Mouse (Mus musculus) adrenal gland, postnatal 4 days (tissue): ENCODE measurements around the gene Fam193a. TPM values are rescaled to one million over a fixed set of nuclear protein-coding genes. Genes with fewer than 3 reads are reported as not detected.

ENCODE experiments used
- DNase-seq, 2 experiments: peaks; one replicate each; pipeline ENCODE4 v3.0.0; 2021 to 2022; ENCODE audit warnings: low spot score in 2 of 2, mixed read lengths in 2 of 2
- total RNA-seq, 2 experiments: library from RNA; stranded (reverse); gene quantifications; 2 replicates each; pipeline ENCODE4 v1.2.3; 2021

The Fam193a gene
- total RNA-seq, 2 experiments from 2014 or later, result 40.4 to 42.5 TPM

DNA sequence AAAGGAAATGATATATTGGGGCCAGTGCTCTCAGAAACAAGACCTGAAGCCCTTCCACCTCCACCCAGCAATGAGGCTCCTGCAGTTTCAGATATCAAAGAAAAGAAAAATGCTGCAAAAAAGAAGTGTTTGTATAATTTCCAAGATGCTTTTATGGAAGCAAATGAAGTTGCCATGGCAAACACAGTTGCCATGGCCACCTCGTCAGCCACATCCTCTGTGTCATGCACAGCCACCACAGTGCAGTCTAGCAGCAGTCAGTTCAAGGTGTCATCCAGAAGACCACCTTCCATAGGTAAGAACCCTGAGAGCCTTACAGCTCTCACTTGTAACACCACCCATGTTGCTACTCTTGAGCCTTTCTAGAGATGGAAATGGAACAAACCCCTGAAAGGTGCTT, 89.3 kb downstream of the Fam193a start:
- DNase-seq, result no peak

- DNase-seq, result no peak
Observed at GRCm38 (mm10) chr5:34461294-34461693, 91.6 kb downstream of the Fam193a start.

- DNase-seq, result no peak
Observed at GRCm38 (mm10) chr5:34461841-34462240, 92.1 kb downstream of the Fam193a start.

- DNase-seq, result no peak
Observed at GRCm38 (mm10) chr5:34466079-34466478, 96.3 kb downstream of the Fam193a start.

- DNase-seq, result no peak
Observed at GRCm38 (mm10) chr5:34466648-34467047, 96.9 kb downstream of the Fam193a start.

- DNase-seq, result no peak
Observed at GRCm38 (mm10) chr5:34468039-34468775, 98.5 kb downstream of the Fam193a start.

DNA sequence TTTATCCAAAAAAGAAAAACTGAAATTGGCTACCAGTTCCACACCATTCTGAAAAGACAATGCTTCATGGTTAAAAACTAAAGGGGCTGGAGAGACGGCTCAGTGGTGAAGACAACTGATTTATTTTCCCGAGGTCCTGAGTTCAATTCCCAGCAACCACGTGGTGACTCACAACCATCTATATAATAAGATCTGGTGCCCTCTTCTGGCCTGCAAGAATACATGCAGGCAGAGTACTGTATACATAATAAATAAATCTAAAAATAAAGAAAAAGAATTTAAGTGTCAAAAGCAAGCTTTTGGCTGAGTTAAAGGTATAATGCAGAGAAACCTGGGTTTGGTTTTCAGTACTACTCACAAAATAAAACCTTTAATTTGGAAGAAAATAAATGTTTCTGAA, 111.2 kb downstream of the Fam193a start:
- no peak for DNase-seq

GRCm38 (mm10) chr5:34485731-34486130, 116.0 kb downstream of the Fam193a start:
- no peak for DNase-seq

DNA sequence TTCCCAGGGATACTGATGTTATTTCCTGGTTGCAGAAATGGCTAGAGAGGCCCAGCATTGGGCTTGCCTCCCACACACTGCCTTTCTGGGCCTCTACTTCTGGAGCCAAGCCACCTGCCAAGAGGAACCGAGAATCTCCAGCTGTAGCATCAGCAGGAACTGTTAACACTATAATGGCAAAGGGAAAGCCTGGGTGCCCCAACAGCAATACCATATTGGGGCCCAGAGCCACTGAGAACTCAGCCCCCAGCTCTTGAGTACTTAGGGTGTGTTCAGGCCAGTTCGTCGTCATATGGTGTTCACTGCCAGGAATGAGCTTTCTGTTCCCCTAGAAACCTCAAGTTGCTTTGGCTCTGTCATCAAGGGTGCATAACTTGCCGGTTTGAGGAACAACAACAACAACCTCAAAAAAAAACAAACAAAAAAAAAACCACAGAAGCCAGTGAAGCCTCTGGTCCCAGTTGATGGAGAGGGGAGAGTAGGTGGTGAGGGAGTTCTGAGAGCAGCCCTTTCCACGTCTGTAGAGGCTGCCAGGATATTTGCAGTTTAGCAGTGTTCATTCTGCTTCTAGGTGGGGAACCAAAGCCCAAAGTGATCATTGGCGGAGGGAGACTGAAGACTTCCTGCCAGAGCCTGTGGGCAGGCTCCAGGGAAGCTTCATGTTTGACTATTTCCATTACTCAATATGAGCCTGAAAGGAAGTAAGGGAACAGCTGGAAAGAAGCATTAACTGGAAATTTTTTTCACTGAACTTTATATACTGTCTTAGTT, 117.8 kb downstream of the Fam193a start:
- no peak for DNase-seq

DNA sequence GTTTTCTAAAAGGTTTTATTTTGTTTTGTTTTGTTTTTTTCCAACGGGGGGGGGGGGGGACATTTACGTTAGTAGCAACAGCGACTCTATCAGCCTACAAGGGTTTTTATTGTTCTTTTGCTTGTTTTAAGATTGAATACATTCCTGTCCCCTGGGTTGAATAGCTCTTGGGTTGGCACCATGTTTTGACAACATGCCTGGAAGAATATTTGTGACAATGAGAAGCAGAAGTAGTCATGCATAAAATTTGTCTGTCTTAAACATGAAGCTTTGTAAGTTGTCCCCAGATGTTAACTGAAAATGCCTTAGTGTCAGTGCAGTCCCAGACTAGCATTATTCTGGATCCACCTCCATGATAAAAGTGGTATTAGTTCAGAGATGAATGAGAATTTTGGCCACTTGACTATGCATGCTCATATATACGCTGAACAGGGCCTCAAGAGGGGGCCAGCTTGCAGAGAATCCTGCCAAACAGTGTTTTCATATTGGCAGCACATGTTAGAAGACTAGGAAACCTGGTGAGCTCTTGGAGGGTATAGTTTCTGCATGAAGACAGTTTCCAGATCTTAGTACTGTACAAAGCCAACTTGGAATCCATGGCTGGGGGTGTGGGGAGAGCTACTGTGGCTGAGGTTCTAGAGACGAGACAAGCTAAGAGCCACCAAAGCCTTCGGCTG, 119.1 kb downstream of the Fam193a start:
- no peak for DNase-seq

GRCm38 (mm10) chr5:34489418-34489787, 119.7 kb downstream of the Fam193a start:
- DNase-seq, result no peak

DNA sequence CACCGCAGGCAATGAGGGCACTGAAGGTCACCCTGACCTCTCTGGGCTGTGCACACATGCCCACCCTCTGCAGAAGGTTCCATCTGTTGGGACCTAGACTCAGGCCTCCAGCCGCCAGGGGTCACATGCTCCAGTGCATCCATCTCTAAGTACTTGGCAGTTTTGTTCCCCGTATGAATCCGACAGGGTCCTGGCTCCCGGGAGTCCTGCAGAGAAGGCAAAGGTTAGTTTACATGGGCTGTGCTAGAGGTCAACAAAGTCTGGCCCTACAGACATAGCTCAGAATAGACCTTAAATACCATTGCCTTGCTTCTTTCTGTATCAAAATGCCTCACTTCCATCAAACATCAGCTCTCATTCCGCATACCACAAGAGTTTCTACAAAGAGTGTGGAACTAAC, 127.0 kb downstream of the Fam193a start:
- no peak for DNase-seq

DNA sequence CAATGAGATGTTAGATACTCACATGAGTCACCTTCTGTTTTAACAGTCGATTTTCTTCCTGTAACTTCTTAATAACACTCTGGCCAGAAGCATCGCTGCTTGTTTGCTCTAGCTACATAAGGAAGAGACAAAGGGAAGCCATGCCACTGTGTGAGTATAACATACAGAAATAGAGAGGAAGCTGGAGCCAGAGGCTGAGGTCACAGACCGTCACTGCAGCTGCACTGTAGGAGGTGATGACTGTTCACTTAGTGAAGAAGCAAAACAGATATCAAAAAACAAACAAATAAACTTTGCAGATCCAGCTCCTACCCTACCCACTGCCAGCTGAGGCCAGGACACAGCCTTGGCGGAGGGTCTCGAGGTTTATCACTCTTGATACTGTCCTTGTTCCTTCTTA, 131.2 kb downstream of the Fam193a start:
- no peak for DNase-seq

GRCm38 (mm10) chr5:34501588-34501987, 131.9 kb downstream of the Fam193a start:
- DNase-seq, result no peak

GRCm38 (mm10) chr5:34502411-34502810, 132.7 kb downstream of the Fam193a start:
- DNase-seq, result no peak

DNA sequence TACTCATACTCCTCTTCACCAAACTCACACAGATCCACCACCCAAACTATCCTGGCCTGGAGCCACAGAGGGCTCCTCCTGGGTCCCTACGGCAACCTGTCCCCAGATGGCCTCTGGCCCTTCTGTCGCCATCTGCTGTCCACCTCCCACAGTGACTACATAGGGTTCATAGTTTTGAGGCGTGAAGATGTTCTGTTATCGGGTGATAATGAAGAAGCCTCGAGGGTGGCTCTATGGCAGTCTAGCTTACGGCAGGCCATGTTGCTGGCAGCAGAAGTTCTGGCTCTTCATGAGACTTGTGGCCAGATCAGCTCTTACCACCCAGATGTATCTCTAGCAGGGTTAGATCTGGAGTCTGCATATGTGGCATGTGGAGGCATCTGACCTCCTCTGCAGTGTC, 133.1 kb downstream of the Fam193a start:
- DNase-seq, result no peak

DNA sequence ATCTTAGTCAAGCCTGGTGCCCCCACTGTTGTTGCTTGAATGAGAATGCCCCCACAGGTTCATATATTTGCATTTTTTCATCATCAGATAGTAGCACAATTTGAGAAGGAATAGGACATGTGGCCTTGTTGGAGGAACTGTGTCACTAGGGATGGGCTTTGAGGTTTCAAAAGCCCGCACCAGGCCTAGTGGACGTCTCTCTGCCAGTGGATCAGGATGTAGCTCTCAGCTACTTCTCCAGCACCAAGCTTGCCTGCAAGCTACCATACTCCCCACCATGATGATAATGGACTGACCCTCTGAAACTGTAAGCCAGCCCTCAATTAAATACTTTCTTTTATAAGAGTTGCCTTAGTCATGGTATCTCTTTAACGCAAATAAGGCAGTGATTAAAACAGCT, 142.8 kb downstream of the Fam193a start:
- no peak for DNase-seq

- DNase-seq, result peak; percentile 87 to 94
Observed at GRCm38 (mm10) chr5:34513466-34514217, 143.9 kb downstream of the Fam193a start, which contains the start of gene Tnip2. TSS of gene Tnip2 (minus strand) at chr5:34513991.

DNA sequence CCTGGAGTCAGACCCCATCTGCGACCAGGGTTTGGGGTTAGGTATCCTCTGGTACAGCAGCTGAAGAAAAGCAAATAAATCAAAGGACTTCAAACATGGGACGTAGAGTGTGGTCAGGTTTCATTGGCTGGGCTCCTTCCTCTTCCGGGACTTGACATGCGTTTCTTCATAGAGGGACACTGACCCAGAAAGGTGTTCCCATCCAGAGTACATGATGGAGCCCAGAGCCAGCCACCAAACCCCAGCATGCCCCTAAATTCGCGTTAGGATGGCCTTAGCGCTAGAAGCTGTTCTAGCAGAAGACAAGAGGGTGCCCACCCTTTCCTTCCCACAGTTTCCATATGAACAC, 144.5 kb downstream of the Fam193a start:
- no peak for DNase-seq

DNA sequence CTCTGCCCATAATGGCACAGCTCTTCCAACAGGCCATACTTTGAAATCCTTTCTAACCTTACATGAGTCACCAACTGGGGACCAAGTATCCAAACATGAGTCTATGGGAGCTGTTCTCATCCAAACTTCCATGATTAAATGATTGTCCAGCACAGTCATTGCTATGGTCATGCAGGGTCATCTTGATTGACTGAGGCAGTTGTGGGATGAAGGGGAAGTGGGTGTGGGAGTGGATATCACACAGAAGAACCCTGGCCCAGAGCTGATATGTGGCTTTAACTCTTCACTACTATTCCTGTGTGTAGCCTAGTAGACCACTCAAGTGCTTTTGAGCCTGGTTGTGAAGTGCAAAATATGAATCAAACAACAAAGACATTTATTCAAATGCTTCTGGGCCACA, 145.4 kb downstream of the Fam193a start:
- no peak for DNase-seq

DNA sequence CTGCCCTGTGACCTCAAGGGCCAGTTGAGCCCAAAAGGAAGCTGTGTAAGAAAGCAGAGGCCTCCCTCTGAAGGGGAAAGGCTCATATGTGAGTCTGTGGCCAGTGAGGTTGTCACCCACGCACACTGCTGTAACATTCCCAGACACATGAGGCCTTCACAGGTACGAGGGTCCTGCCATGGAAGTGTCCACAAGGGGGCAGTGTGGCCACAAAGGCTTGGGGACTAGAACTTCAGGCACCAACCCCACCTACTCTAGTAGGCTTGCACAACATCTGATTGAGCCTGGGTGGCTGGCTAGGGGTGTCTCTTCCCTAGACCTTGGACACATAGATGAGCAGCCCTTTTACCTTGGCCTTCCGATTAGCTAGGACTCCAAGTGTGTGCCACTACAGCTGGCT, 148.2 kb downstream of the Fam193a start:
- DNase-seq, result peak; percentile 60 to 73
